Comparison of ENCODE assay signal across 21 mouse cellular contexts in genomic region chr11:24332241-24332640, GRCm38 (mm10).
DNase-seq lines count a peak whose midpoint lies in the region; ATAC-seq and TF ChIP-seq lines count a peak whose summit lies in the region.
"Had no signal": no experiment of that assay in that cellular context is flagged by ENCODE, and none has a peak within 500 bp of the region (broad histone marks: within the 10 kb centered on the region; RNA-seq: fewer than 3 reads in every experiment).

No protein-coding gene starts in this region.

- DNase-seq in heart, adult 2 months, result no peak
- no peak for DNase-seq in liver, postnatal 0 days
- no peak for DNase-seq in liver, embryonic 11.5 days (ENCODE audit: low spot score)
- DNase-seq in CH12.LX (ENCODE audit: extremely low read depth) (no peak), R1 (ENCODE audit: low read depth, low spot score) (peak; percentile 9)
- no peak for DNase-seq in spleen, adult 18-20 months
- DNase-seq in adrenal gland, postnatal 14 days, result no peak
- DNase-seq: cerebellum, adult 9-10 months; gastrocnemius, postnatal 14 days; heart, postnatal 10 days; kidney, adult 8-10 months; kidney, postnatal 25 days; midbrain, embryonic 14.5 days; right cerebral cortex, postnatal 14 days; thymus, postnatal 36 days had no signal

- no peak for TF ChIP-seq EP300 in heart, adult 2 months (IDR thresholded peaks at IDR 0.05; ENCODE audit: insufficient read depth, low read depth, low read length)
- TF ChIP-seq EP300 in liver, postnatal 0 days (IDR thresholded peaks at IDR 0.05; ENCODE audit: low read depth), result no peak
- TF ChIP-seq EP300 in CH12.LX (IDR thresholded peaks at IDR 0.05; ENCODE audit: low read length), result no peak

- H3K27ac ChIP-seq in heart, adult 2 months, result no peak overlapping the region
- H3K27ac ChIP-seq in heart, embryonic 11.5 days (ENCODE audit: low read depth, low read length), result no peak overlapping the region
- no peak overlapping the region for H3K27ac ChIP-seq in liver, postnatal 0 days (ENCODE audit: low read depth)
- no peak overlapping the region for H3K27ac ChIP-seq in liver, embryonic 11.5 days (ENCODE audit: low read depth, low read length)
- no peak overlapping the region for H3K27ac ChIP-seq in CH12.LX (ENCODE audit: insufficient read depth, low read depth)
- H3K27ac ChIP-seq: hindbrain, embryonic 12.5 days; limb, embryonic 10.5 days; liver, embryonic 15.5 days had no signal

- no peak for TF ChIP-seq POLR2A in heart, adult 2 months (IDR thresholded peaks at IDR 0.05; ENCODE audit: insufficient read depth, low read depth, low read length)
- TF ChIP-seq POLR2A in CH12.LX (IDR thresholded peaks at IDR 0.05; ENCODE audit: low read depth, low read length), result no peak

- peak; percentile 5; the same call in 1 of the 2 replicates for TF ChIP-seq CTCF in heart, adult 2 months (IDR thresholded peaks at IDR 0.05)
- TF ChIP-seq CTCF in liver, postnatal 0 days (IDR thresholded peaks at IDR 0.05; ENCODE audit: low read depth), result 0 out of 2 replicates have a peak, but pooled peaks have one; percentile 13
- TF ChIP-seq CTCF in CH12.LX (conservative IDR thresholded peaks at IDR 0.05 in 1 of 2, IDR thresholded peaks at IDR 0.05 in 1 of 2; ENCODE audit: low read depth in 2 of 2, low read length in 2 of 2), result peak in 1 of 2 experiments; percentile 43; a peak in 2 of 4 replicates

- no peak overlapping the region for H3K4me3 ChIP-seq in heart, adult 2 months
- H3K4me3 ChIP-seq in heart, embryonic 11.5 days (ENCODE audit: low read depth, low read length), result no peak overlapping the region
- no peak overlapping the region for H3K4me3 ChIP-seq in liver, postnatal 0 days (ENCODE audit: low read depth, low read length)
- H3K4me3 ChIP-seq in liver, embryonic 11.5 days (ENCODE audit: low read depth, low read length), result no peak overlapping the region
- H3K4me3 ChIP-seq in CH12.LX (replicated peaks in 1 of 3; ENCODE audit: low read depth in 2 of 3, low read length in 2 of 3, poor library complexity in 1 of 3), result no peak overlapping the region
- H3K4me3 ChIP-seq: forebrain, embryonic 13.5 days; hindbrain, embryonic 12.5 days; limb, embryonic 10.5 days; liver, embryonic 15.5 days had no signal

- no peak overlapping the region for H3K9ac ChIP-seq in heart, adult 2 months (ENCODE audit: low read depth, low read length)
- H3K9ac ChIP-seq in heart, embryonic 11.5 days (ENCODE audit: low read depth, low read length), result no peak overlapping the region
- H3K9ac ChIP-seq in liver, postnatal 0 days (replicated peaks), result no peak overlapping the region
- H3K9ac ChIP-seq in liver, embryonic 11.5 days (ENCODE audit: low read depth, low read length), result no peak overlapping the region
- H3K9ac ChIP-seq in CH12.LX (ENCODE audit: insufficient read depth, low read depth), result no peak overlapping the region
- H3K9ac ChIP-seq: forebrain, embryonic 13.5 days; hindbrain, embryonic 12.5 days; liver, embryonic 15.5 days had no signal

- H3K9me3 ChIP-seq in heart, embryonic 11.5 days (replicated peaks; ENCODE audit: control insufficient read depth, low read length), result no peaks in the 10 kb centered on the region
- H3K9me3 ChIP-seq in liver, postnatal 0 days (ENCODE audit: low read length), result no peaks in the 10 kb centered on the region
- H3K9me3 ChIP-seq in liver, embryonic 11.5 days (ENCODE audit: control insufficient read depth, low read length), result no peaks in the 10 kb centered on the region
- no peaks in the 10 kb centered on the region for H3K9me3 ChIP-seq in CH12.LX (replicated peaks; ENCODE audit: low read length)
- H3K9me3 ChIP-seq: forebrain, embryonic 13.5 days; hindbrain, embryonic 12.5 days; limb, embryonic 10.5 days; liver, embryonic 15.5 days had no signal

- H3K4me1 ChIP-seq in heart, adult 2 months (ENCODE audit: control insufficient read depth, insufficient read depth, low read length), result no peaks in the 10 kb centered on the region
- no peaks in the 10 kb centered on the region for H3K4me1 ChIP-seq in heart, embryonic 11.5 days (ENCODE audit: control insufficient read depth, insufficient read depth, low read length)
- H3K4me1 ChIP-seq in liver, postnatal 0 days (ENCODE audit: insufficient read depth), result no peaks in the 10 kb centered on the region
- no peaks in the 10 kb centered on the region for H3K4me1 ChIP-seq in liver, embryonic 11.5 days (replicated peaks; ENCODE audit: control insufficient read depth, insufficient read depth, low read length)
- peaks cover 2 to 9% of the 10 kb centered on the region in 2 experiments; a peak in 2 of 4 replicates for H3K4me1 ChIP-seq in CH12.LX (ENCODE audit: control insufficient read depth in 1 of 2, insufficient read depth in 2 of 2)
- H3K4me1 ChIP-seq: hindbrain, embryonic 12.5 days; liver, embryonic 15.5 days had no signal

- H3K4me2 ChIP-seq in heart, embryonic 11.5 days, result no peak overlapping the region
- no peak overlapping the region for H3K4me2 ChIP-seq in liver, postnatal 0 days (ENCODE audit: low read depth, low read length)
- H3K4me2 ChIP-seq in liver, embryonic 11.5 days, result no peak overlapping the region
- no peak overlapping the region for H3K4me2 ChIP-seq in CH12.LX (ENCODE audit: insufficient read depth, low read depth, poor library complexity, severe bottlenecking)
- H3K4me2 ChIP-seq: forebrain, embryonic 13.5 days; hindbrain, embryonic 12.5 days; liver, embryonic 15.5 days had no signal

- no peaks in the 10 kb centered on the region for H3K27me3 ChIP-seq in heart, adult 2 months (ENCODE audit: control insufficient read depth, insufficient read depth, low read length)
- H3K27me3 ChIP-seq in heart, embryonic 11.5 days (ENCODE audit: control insufficient read depth, insufficient read depth, low read length), result no peaks in the 10 kb centered on the region
- H3K27me3 ChIP-seq in liver, postnatal 0 days (ENCODE audit: insufficient read depth, low read length), result no peaks in the 10 kb centered on the region
- no peaks in the 10 kb centered on the region for H3K27me3 ChIP-seq in liver, embryonic 11.5 days (replicated peaks; ENCODE audit: control insufficient read depth, insufficient read depth, low read length)
- H3K27me3 ChIP-seq in CH12.LX (replicated peaks), result no peaks in the 10 kb centered on the region
- H3K27me3 ChIP-seq: hindbrain, embryonic 12.5 days had no signal

- no peak for ATAC-seq in heart, embryonic 11.5 days (replicated peaks; ENCODE audit: insufficient number of reproducible peaks, low FRiP score, low TSS enrichment)
- ATAC-seq in liver, postnatal 0 days, result no peak
- no peak for ATAC-seq in liver, embryonic 11.5 days (replicated peaks; ENCODE audit: low FRiP score)
- ATAC-seq: forebrain, embryonic 13.5 days; lung, postnatal 0 days had no signal

- no peaks in the 10 kb centered on the region for H3K79me2 ChIP-seq in heart, adult 2 months (replicated peaks; ENCODE audit: control insufficient read depth, insufficient read depth, low read length)
- H3K79me2 ChIP-seq in CH12.LX (replicated peaks; ENCODE audit: control insufficient read depth, extremely low read depth, insufficient read depth, poor library complexity, severe bottlenecking), result no peaks in the 10 kb centered on the region

- peak; percentile 20 for TF ChIP-seq RAD21 in CH12.LX (IDR thresholded peaks at IDR 0.05; ENCODE audit: low read depth, low read length)

- dilution Hi-C loops in CH12.LX (cut with MboI; ENCODE audit: extremely low pct_ligation_motif_present, extremely low pct_unique_long_range_greater_than_20kb, low sequenced_read_pairs), result no loop called here

- intact Hi-C loops in heart, adult 2 months (cut with DNase I), result no loop called here

- WGBS in heart, adult 2 months, result 79% methylated on average over 3 of the region's 3 CpGs
- 79% methylated on average over 3 of the region's 3 CpGs for WGBS in heart, embryonic 11.5 days (ENCODE audit: insufficient replicate concordance)
- 76% methylated on average over 3 of the region's 3 CpGs for WGBS in liver, postnatal 0 days (ENCODE audit: insufficient replicate concordance)
- 81% methylated on average over 3 of the region's 3 CpGs for WGBS in liver, embryonic 11.5 days

- H3K36me3 ChIP-seq in heart, adult 2 months (ENCODE audit: control insufficient read depth, insufficient read depth, low read length), result no peaks in the 10 kb centered on the region
- H3K36me3 ChIP-seq in heart, embryonic 11.5 days (ENCODE audit: control insufficient read depth, insufficient read depth, low read length), result no peaks in the 10 kb centered on the region
- no peaks in the 10 kb centered on the region for H3K36me3 ChIP-seq in liver, postnatal 0 days (replicated peaks; ENCODE audit: insufficient read depth, low read length)
- H3K36me3 ChIP-seq in liver, embryonic 11.5 days (ENCODE audit: control insufficient read depth, insufficient read depth, low read length), result no peaks in the 10 kb centered on the region
- no peaks in the 10 kb centered on the region for H3K36me3 ChIP-seq in CH12.LX (replicated peaks in 1 of 2; ENCODE audit: control insufficient read depth in 1 of 2, insufficient read depth in 1 of 2, low read length in 1 of 2)
- H3K36me3 ChIP-seq: hindbrain, embryonic 12.5 days; limb, embryonic 10.5 days; liver, embryonic 15.5 days had no signal

- in situ Hi-C loops in CH12.LX (cut with MboI; ENCODE audit: low pct_ligation_motif_present, low pct_unique_long_range_greater_than_20kb, low sequenced_read_pairs), result no loop called here

TF ChIP-seq in CH12.LX, 34 proteins besides CTCF, POLR2A, EP300 and RAD21:
- TF ChIP-seq ZMIZ1 (IDR thresholded peaks at IDR 0.05; ENCODE audit: low read depth, low read length), result no peak
